In genomic region chr6:145713241-145714114, GRCm38 (mm10) we compare ENCODE assay signal across 14 mouse cellular contexts. TPM values are rescaled to one million over a fixed set of nuclear protein-coding genes. Genes with fewer than 3 reads are reported as not detected.
DNase-seq lines count a peak whose midpoint lies in the region; ATAC-seq lines count a peak whose summit lies in the region.
"Had no signal": no experiment of that assay in that cellular context is flagged by ENCODE, and none has a peak within 500 bp of the region (broad histone marks: within the 10 kb centered on the region; RNA-seq: fewer than 3 reads in every experiment).

No protein-coding gene starts in this region.

- no peak overlapping the region for H3K4me3 ChIP-seq in kidney, embryonic 14.5 days (ENCODE audit: low read length)
- H3K4me3 ChIP-seq in hindbrain, embryonic 16.5 days (ENCODE audit: low read length) = no peak overlapping the region
- H3K4me3 ChIP-seq in neural tube, embryonic 13.5 days = no peak overlapping the region
- H3K4me3 ChIP-seq: gastrocnemius, adult 2 months; heart, embryonic 15.5 days; liver, embryonic 15.5 days had no signal

- no peaks in the 10 kb centered on the region for H3K36me3 ChIP-seq in kidney, embryonic 14.5 days (ENCODE audit: control insufficient read depth, insufficient read depth, low read length)
- no peaks in the 10 kb centered on the region for H3K36me3 ChIP-seq in hindbrain, embryonic 16.5 days (ENCODE audit: control insufficient read depth, insufficient read depth, low read length)
- H3K36me3 ChIP-seq in neural tube, embryonic 13.5 days = no peaks in the 10 kb centered on the region
- H3K36me3 ChIP-seq: heart, embryonic 15.5 days; liver, embryonic 15.5 days had no signal

- no peak overlapping the region for H3K27ac ChIP-seq in kidney, embryonic 14.5 days (ENCODE audit: low read depth, low read length)
- H3K27ac ChIP-seq in hindbrain, embryonic 16.5 days (ENCODE audit: low read depth, low read length) = no peak overlapping the region
- peak overlapping the region; percentile 9; the same call in 1 of the 2 replicates for H3K27ac ChIP-seq in neural tube, embryonic 13.5 days (replicated peaks)
- H3K27ac ChIP-seq: gastrocnemius, adult 2 months; heart, embryonic 15.5 days; liver, embryonic 15.5 days had no signal

- 0 out of 2 replicates have a peak overlapping the region, but pooled peaks have one; percentile 4 for H3K9ac ChIP-seq in kidney, embryonic 14.5 days (ENCODE audit: low read depth, low read length)
- H3K9ac ChIP-seq in hindbrain, embryonic 16.5 days (ENCODE audit: low read depth, low read length) = no peak overlapping the region
- no peak overlapping the region for H3K9ac ChIP-seq in neural tube, embryonic 13.5 days
- H3K9ac ChIP-seq: heart, embryonic 15.5 days; liver, embryonic 15.5 days had no signal

- peaks cover 5% of the 10 kb centered on the region; the same call in 1 of the 2 replicates for H3K4me1 ChIP-seq in kidney, embryonic 14.5 days (ENCODE audit: control insufficient read depth, insufficient read depth, low read length)
- H3K4me1 ChIP-seq in hindbrain, embryonic 16.5 days (ENCODE audit: control insufficient read depth, insufficient read depth, low read depth, low read length) = peaks cover 5% of the 10 kb centered on the region; the same call in 1 of the 2 replicates
- H3K4me1 ChIP-seq in neural tube, embryonic 13.5 days (replicated peaks) = peaks cover 9% of the 10 kb centered on the region
- H3K4me1 ChIP-seq: heart, embryonic 15.5 days; liver, embryonic 15.5 days had no signal

- intact Hi-C loops in heart, postnatal 36 days (cut with DNase I) = no loop called here

- 40% methylated on average over 8 of the region's 8 CpGs for WGBS in kidney, embryonic 14.5 days
- 28% methylated on average over 8 of the region's 8 CpGs for WGBS in hindbrain, embryonic 16.5 days
- 25% methylated on average over 8 of the region's 8 CpGs for WGBS in neural tube, embryonic 13.5 days

- H3K27me3 ChIP-seq in kidney, embryonic 14.5 days (ENCODE audit: control insufficient read depth, insufficient read depth, low read length) = no peaks in the 10 kb centered on the region
- no peaks in the 10 kb centered on the region for H3K27me3 ChIP-seq in hindbrain, embryonic 16.5 days (replicated peaks; ENCODE audit: control insufficient read depth, insufficient read depth, low read length)
- no peaks in the 10 kb centered on the region for H3K27me3 ChIP-seq in neural tube, embryonic 13.5 days
- H3K27me3 ChIP-seq: heart, embryonic 15.5 days; liver, embryonic 15.5 days had no signal

- no peak for DNase-seq in kidney, postnatal 14 days
- DNase-seq in ZHBTc4 (ENCODE audit: low read depth, low spot score) = peak; percentile 76
- DNase-seq in heart, postnatal 36 days = no peak
- DNase-seq: gastrocnemius, adult 2 months; left cerebral cortex, postnatal 4 days; lung, postnatal 4 days; right cerebral cortex, postnatal 4 days had no signal

- no peak overlapping the region for H3K4me2 ChIP-seq in kidney, embryonic 14.5 days (replicated peaks; ENCODE audit: low read depth, low read length)
- no peak overlapping the region for H3K4me2 ChIP-seq in hindbrain, embryonic 16.5 days (ENCODE audit: low read length)
- H3K4me2 ChIP-seq in neural tube, embryonic 13.5 days = no peak overlapping the region
- H3K4me2 ChIP-seq: heart, embryonic 15.5 days; liver, embryonic 15.5 days had no signal

- ATAC-seq in kidney, embryonic 14.5 days (ENCODE audit: low FRiP score, low TSS enrichment) = no peak
- ATAC-seq in hindbrain, embryonic 16.5 days = peak; percentile 48; the same call in 1 of the 2 replicates
- ATAC-seq in neural tube, embryonic 13.5 days (ENCODE audit: low read depth) = 0 out of 2 replicates have a peak, but pooled peaks have one; percentile 32
- no peak for ATAC-seq in megakaryocyte progenitor cell, adult 5-6 weeks (replicated peaks; ENCODE audit: poor library complexity)
- ATAC-seq: intestine, postnatal 0 days had no signal

- H3K9me3 ChIP-seq in kidney, embryonic 14.5 days (ENCODE audit: control insufficient read depth, low read length) = peaks cover 4% of the 10 kb centered on the region; the same call in 1 of the 2 replicates
- no peaks in the 10 kb centered on the region for H3K9me3 ChIP-seq in hindbrain, embryonic 16.5 days (ENCODE audit: control insufficient read depth, low read length)
- no peaks in the 10 kb centered on the region for H3K9me3 ChIP-seq in neural tube, embryonic 13.5 days
- H3K9me3 ChIP-seq: heart, embryonic 15.5 days; liver, embryonic 15.5 days had no signal

RNA-seq across cellular contexts. Expression of gene Rassf8, which starts 33.1 kb away (rescaled TPM):
- polyA plus RNA-seq in kidney, embryonic 14.5 days (2014; fragmentation: Nextera tagmentation; extraction: Ambion mirVana) = 11.5 TPM in 2 replicates
- 4.3 and 4.4 TPM in 2 replicates for polyA plus RNA-seq in hindbrain, embryonic 16.5 days (2015; fragmentation: Nextera tagmentation; extraction: Ambion mirVana)
- polyA plus RNA-seq in neural tube, embryonic 13.5 days (2015; fragmentation: Nextera tagmentation; extraction: Ambion mirVana) = 4.8 and 5.8 TPM in 2 replicates
- 10 to 100 TPM; 48.9 to 51.9 TPM for total RNA-seq in heart, postnatal 36 days (2021)
- total RNA-seq in megakaryocyte progenitor cell, adult 5-6 weeks (2015) = 8.3 and 11.5 TPM in 2 replicates
- total RNA-seq in megakaryocyte progenitor cell, adult 5-6 weeks (2017) = 11.9 and 14.8 TPM in 2 replicates

Comparison
In these comparisons a context has a peak if more than half of its experiments do, and no peak if none do; other contexts are left out.
1. ATAC-seq: peak in hindbrain, embryonic 16.5 days (single experiment) and neural tube, embryonic 13.5 days (single experiment); none in kidney, embryonic 14.5 days (single experiment) and megakaryocyte progenitor cell, adult 5-6 weeks (single experiment).